Mouse (Mus musculus) granulocyte monocyte progenitor cell, adult 5-6 weeks (primary cell): ENCODE measurements around the gene Ireb2. TPM values are rescaled to one million over a fixed set of nuclear protein-coding genes. Genes with fewer than 3 reads are reported as not detected.

ENCODE experiments used
- total RNA-seq, 2 experiments: library from RNA; stranded (forward) in 1 of 2; stranded (reverse) in 1 of 2; fragments of 200-712, 200-1000 nt in 1 of 2; fragments of >200 nt in 1 of 2; fragmentation: Nextera tagmentation in 1 of 2; gene quantifications; 2 replicates each; pipeline ENCODE4 v1.2.3; 2014 to 2017

Ireb2 gene
- total RNA-seq, 2 experiments from 2014 or later, result 31.6 to 31.9 TPM

Other genes starting within 250 kb of the Ireb2 start
- gene Acsbg1, start 201.9 kb upstream of the Ireb2 start, total RNA-seq (2014; fragmentation: Nextera tagmentation), result not detected in 2 replicates
- not detected in 2 replicates for gene Acsbg1, start 201.9 kb upstream of the Ireb2 start, total RNA-seq (2017)
- 0.45 and 0.82 TPM in 2 replicates for gene Dnaja4, start 164.9 kb upstream of the Ireb2 start, total RNA-seq (2014; fragmentation: Nextera tagmentation)
- gene Dnaja4, start 164.9 kb upstream of the Ireb2 start, total RNA-seq (2017), result 0.05 and 3.0 TPM in 2 replicates
- 76.8 and 87.4 TPM in 2 replicates for gene Wdr61, start 129.3 kb upstream of the Ireb2 start, total RNA-seq (2014; fragmentation: Nextera tagmentation)
- gene Wdr61, start 129.3 kb upstream of the Ireb2 start, total RNA-seq (2017), result 96.0 and 107 TPM in 2 replicates
- not detected in 2 replicates for gene Crabp1, start 99.0 kb upstream of the Ireb2 start, total RNA-seq (2014; fragmentation: Nextera tagmentation)
- not detected in 2 replicates for gene Crabp1, start 99.0 kb upstream of the Ireb2 start, total RNA-seq (2017)
- not detected in 2 replicates for gene Hykk, start 53.5 kb downstream of the Ireb2 start, total RNA-seq (2014; fragmentation: Nextera tagmentation)
- not detected in 2 replicates for gene Hykk, start 53.5 kb downstream of the Ireb2 start, total RNA-seq (2017)
- 265 and 329 TPM in 2 replicates for gene Psma4, start 87.0 kb downstream of the Ireb2 start, total RNA-seq (2014; fragmentation: Nextera tagmentation)
- 370 and 473 TPM in 2 replicates for gene Psma4, start 87.0 kb downstream of the Ireb2 start, total RNA-seq (2017)
- gene AY074887, start 87.2 kb downstream of the Ireb2 start, total RNA-seq (2014; fragmentation: Nextera tagmentation), result not detected in 2 replicates
- gene AY074887, start 87.2 kb downstream of the Ireb2 start, total RNA-seq (2017), result not detected in 2 replicates
- gene Chrna5, start 117.1 kb downstream of the Ireb2 start, total RNA-seq (2014; fragmentation: Nextera tagmentation), result not detected in 2 replicates
- not detected in 2 replicates for gene Chrna5, start 117.1 kb downstream of the Ireb2 start, total RNA-seq (2017)
- not detected in 2 replicates for gene Chrna3, start 162.8 kb downstream of the Ireb2 start, total RNA-seq (2014; fragmentation: Nextera tagmentation)
- not detected in 2 replicates for gene Chrna3, start 162.8 kb downstream of the Ireb2 start, total RNA-seq (2017)
- gene Chrnb4, start 185.0 kb downstream of the Ireb2 start, total RNA-seq (2014; fragmentation: Nextera tagmentation), result not detected in 2 replicates
- not detected in 2 replicates for gene Chrnb4, start 185.0 kb downstream of the Ireb2 start, total RNA-seq (2017)